Mouse (Mus musculus) heart, adult 2 months (tissue): Measurements from ENCODE around the gene Cdc42. TPM values are rescaled to one million over a fixed set of nuclear protein-coding genes. Genes with fewer than 3 reads are reported as not detected.

Source experiments
- DNase-seq, 2 experiments: peaks; one replicate each; pipeline ENCODE4 v3.0.0; 2021
- H3K27ac ChIP-seq: fragments of 200-600 bp; 2 replicates; pipeline ENCODE4 v1.8.1; 2022
- H3K27me3 ChIP-seq: fragments of 200-500 bp; 2 replicates; pipeline ENCODE4 v1.6.1; 2012; ENCODE audit warnings: mild to moderate bottlenecking, low read length, inconsistent platforms, mixed read lengths; ENCODE audit not compliant: control insufficient read depth, insufficient read depth
- H3K36me3 ChIP-seq: fragments of 200-500 bp; 2 replicates; pipeline ENCODE4 v1.6.1; 2012; ENCODE audit warnings: low read length, inconsistent platforms; ENCODE audit not compliant: control insufficient read depth, insufficient read depth
- H3K4me1 ChIP-seq: fragments of 200-500 bp; 2 replicates; pipeline ENCODE4 v1.6.1; 2011; ENCODE audit warnings: low read length; ENCODE audit not compliant: control insufficient read depth, insufficient read depth
- H3K4me3 ChIP-seq: fragments of 200-600 bp; 2 replicates; pipeline ENCODE4 v1.8.1; 2022
- H3K79me2 ChIP-seq: fragments of 200-500 bp; replicated peaks from 2 replicates; pipeline ENCODE4 v1.6.1; 2012; ENCODE audit warnings: mild to moderate bottlenecking, inconsistent platforms, low read length, moderate library complexity, mixed read lengths; ENCODE audit not compliant: control insufficient read depth, insufficient read depth
- H3K9ac ChIP-seq: fragments of 200-500 bp; 2 replicates; pipeline ENCODE4 v1.6.1; 2012; ENCODE audit warnings: low read depth, mild to moderate bottlenecking, control low read depth, inconsistent platforms, low read length, mixed read lengths
- CTCF ChIP-seq: fragments of 200-600 bp; IDR thresholded peaks from 2 replicates; pipeline ENCODE4 v1.8.1; 2022; ENCODE audit warnings: antibody characterized with exemption, mild to moderate bottlenecking, moderate library complexity
- EP300 ChIP-seq: fragments of 200-500 bp; IDR thresholded peaks from 2 replicates; pipeline ENCODE4 v1.6.1; 2011; ENCODE audit warnings: low read depth, low read length, control low read depth; ENCODE audit not compliant: insufficient read depth
- POLR2A ChIP-seq: fragments of 200-500 bp; IDR thresholded peaks from 2 replicates; pipeline ENCODE4 v1.6.1; 2011; ENCODE audit warnings: mild to moderate bottlenecking, low read depth, low read length, control low read depth; ENCODE audit not compliant: insufficient read depth
- WGBS: fragments of 180-500 bp; shearing (Covaris S2); methylation state at CpG from one replicate; pipeline ENCODE4 v1.1.7; 2018; 5-methylcytosine and 5-hydroxymethylcytosine counted together
- intact Hi-C: fragments of 180-260 bp; cut with DNase I; formaldehyde crosslinking; loops from one replicate; pipeline ENCODE4 v1.15.1; 2025
- polyA plus RNA-seq: library from polyadenylated mRNA; depleted of rRNA; stranded (reverse); fragments of >200 nt; gene quantifications from 2 replicates; pipeline ENCODE4 v1.2.3, GENCODE M21; 2012
- total RNA-seq, 2 experiments: library from RNA; stranded (reverse); gene quantifications; 2 replicates each; pipeline ENCODE4 v1.2.3; 2021

The Cdc42 gene
- total and polyA plus RNA-seq, 3 experiments: 68.4 to 137 (median 136) TPM

GRCm38 (mm10) chr4:137315061-137315460 lies 42.5 kb downstream of the Cdc42 start:
- intact Hi-C loops: no loop called here
- Histone ChIP-seq H3K9ac (no peak overlapping the region), H3K4me1 (peaks cover 1% of the 10 kb centered on the region), H3K36me3 (peaks cover 10% of the 10 kb centered on the region), H3K27me3 (no peaks in the 10 kb centered on the region), H3K4me3 (no peak overlapping the region), H3K27ac (no peak overlapping the region), H3K79me2 (peaks cover 2% of the 10 kb centered on the region; the same call in 1 of the 2 replicates)
- no peak for DNase-seq
- no peak for TF ChIP-seq EP300
- no peak for TF ChIP-seq POLR2A
- no peak for TF ChIP-seq CTCF
- 77% methylated on average over 2 of the region's 2 CpGs for WGBS

- DNase-seq: no peak
Observed at GRCm38 (mm10) chr4:137314561-137314960, 43.0 kb downstream of the Cdc42 start.

GRCm38 (mm10) chr4:137313511-137313910 lies 44.0 kb downstream of the Cdc42 start:
- TF ChIP-seq EP300: no peak
- TF ChIP-seq CTCF: peak; percentile 81
- intact Hi-C loops: loop anchor here (5.0 kb wide), 2 partner anchors 79 to 129 kb away; no protein-coding TSS in a partner anchor

More at GRCm38 (mm10) chr4:137314561-137314960, 43.0 kb downstream of the Cdc42 start:
- Histone ChIP-seq H3K4me1 (peaks cover 1% of the 10 kb centered on the region), H3K79me2 (peaks cover 2% of the 10 kb centered on the region; the same call in 1 of the 2 replicates), H3K36me3 (peaks cover 10% of the 10 kb centered on the region), H3K27me3 (no peaks in the 10 kb centered on the region), H3K4me3 (no peak overlapping the region), H3K9ac (no peak overlapping the region), H3K27ac (no peak overlapping the region)
- intact Hi-C loops: loop anchor here (5.0 kb wide), 2 partner anchors 78 to 128 kb away; no protein-coding TSS in a partner anchor
- TF ChIP-seq POLR2A (no peak), EP300 (no peak), CTCF (no peak)
- 58% methylated on average over 6 of the region's 6 CpGs for WGBS

GRCm38 (mm10) chr4:137308377-137308776 lies 49.1 kb downstream of the Cdc42 start:
- Histone ChIP-seq H3K79me2 (no peaks in the 10 kb centered on the region), H3K36me3 (no peaks in the 10 kb centered on the region), H3K9ac (no peak overlapping the region), H3K4me3 (no peak overlapping the region), H3K27me3 (no peaks in the 10 kb centered on the region), H3K4me1 (no peaks in the 10 kb centered on the region), H3K27ac (no peak overlapping the region)
- intact Hi-C loops: loop anchor here (1.0 kb wide), 2 partner anchors 144 to 231 kb away; no protein-coding TSS in a partner anchor
- TF ChIP-seq POLR2A (no peak), EP300 (no peak), CTCF (peak; percentile 83)
- DNase-seq: no peak
- WGBS: 41% methylated on average over 5 of the region's 5 CpGs

More at GRCm38 (mm10) chr4:137313511-137313910, 44.0 kb downstream of the Cdc42 start:
- no peak for DNase-seq
- Histone ChIP-seq H3K9ac (no peak overlapping the region), H3K4me3 (no peak overlapping the region), H3K4me1 (peaks cover 1% of the 10 kb centered on the region), H3K36me3 (peaks cover 10% of the 10 kb centered on the region), H3K79me2 (peaks cover 2% of the 10 kb centered on the region; the same call in 1 of the 2 replicates), H3K27ac (no peak overlapping the region), H3K27me3 (no peaks in the 10 kb centered on the region)
- WGBS: 30% methylated on average over 2 of the region's 2 CpGs

- Histone ChIP-seq H3K36me3 (no peaks in the 10 kb centered on the region), H3K27me3 (no peaks in the 10 kb centered on the region), H3K4me1 (no peaks in the 10 kb centered on the region), H3K79me2 (no peaks in the 10 kb centered on the region), H3K4me3 (no peak overlapping the region), H3K27ac (no peak overlapping the region), H3K9ac (no peak overlapping the region)
- intact Hi-C loops: no loop called here
- DNase-seq: no peak
- TF ChIP-seq CTCF (no peak), POLR2A (no peak), EP300 (no peak)
- 79% methylated on average over 19 of the region's 19 CpGs for WGBS
Observed at GRCm38 (mm10) chr4:137306991-137307706, 50.4 kb downstream of the Cdc42 start.

GRCm38 (mm10) chr4:137306577-137306888 lies 51.0 kb downstream of the Cdc42 start:
- Histone ChIP-seq H3K4me1 (no peaks in the 10 kb centered on the region), H3K4me3 (no peak overlapping the region), H3K27ac (no peak overlapping the region), H3K9ac (no peak overlapping the region), H3K79me2 (no peaks in the 10 kb centered on the region), H3K27me3 (no peaks in the 10 kb centered on the region), H3K36me3 (no peaks in the 10 kb centered on the region)
- intact Hi-C loops: no loop called here
- 75% methylated on average over 8 of the region's 8 CpGs for WGBS
- TF ChIP-seq EP300 (no peak), POLR2A (no peak), CTCF (no peak)
- DNase-seq: no peak
